ENCODE assay signal across 8 mouse cellular contexts in genomic region chr11:62629352-62630224, GRCm38 (mm10). TPM values are rescaled to one million over a fixed set of nuclear protein-coding genes. Genes with fewer than 3 reads are reported as not detected.
A peak's percentile ranks its signal among the peaks of the same experiment; 100 is the strongest.
DNase-seq lines count a peak whose midpoint lies in the region; ATAC-seq lines count a peak whose summit lies in the region.

No protein-coding gene starts in this region.

- H3K9me3 ChIP-seq in forebrain, embryonic 14.5 days (replicated peaks; ENCODE audit: control insufficient read depth, low read length) = no peaks in the 10 kb centered on the region

- peak; percentile 38 for DNase-seq in thymus, postnatal 0 days (ENCODE audit: low spot score)
- no peak for DNase-seq in thymus, postnatal 10 days (ENCODE audit: low spot score in 2 of 2)
- DNase-seq in forebrain, embryonic 14.5 days (ENCODE audit: low spot score) = no peak
- peak; percentile 49 to 58 for DNase-seq in kidney, postnatal 25 days
- no peak for DNase-seq in layer of hippocampus, postnatal 36 days
- DNase-seq in urinary bladder, postnatal 36 days (ENCODE audit: low spot score in 2 of 2) = no peak

- H3K36me3 ChIP-seq in forebrain, embryonic 14.5 days (ENCODE audit: control insufficient read depth, insufficient read depth, low read length) = no peaks in the 10 kb centered on the region

- H3K9ac ChIP-seq in forebrain, embryonic 14.5 days (ENCODE audit: low read length) = peak overlapping the region; percentile 49; the same call in 1 of the 2 replicates

- 2% methylated on average over 9 of the region's 9 CpGs for WGBS in forebrain, embryonic 14.5 days

- H3K4me2 ChIP-seq in forebrain, embryonic 14.5 days (ENCODE audit: low read length) = peak overlapping the region; percentile 44

- H3K27me3 ChIP-seq in forebrain, embryonic 14.5 days (replicated peaks; ENCODE audit: control insufficient read depth, insufficient read depth, low read length) = no peaks in the 10 kb centered on the region

- H3K27ac ChIP-seq in forebrain, embryonic 14.5 days (ENCODE audit: low read depth, low read length) = peak overlapping the region; percentile 78

- 0 out of 2 replicates have a peak, but pooled peaks have one; percentile 1 for ATAC-seq in forebrain, embryonic 14.5 days
- ATAC-seq in monocyte, adult 5-6 weeks (replicated peaks; ENCODE audit: insufficient number of reproducible peaks, low FRiP score, low TSS enrichment, poor library complexity, severe bottlenecking) = 0 out of 2 replicates have a peak, but pooled peaks have one; percentile 46
- no peak for ATAC-seq in cerebellum, adult (ENCODE audit: insufficient number of reproducible peaks, low FRiP score, low TSS enrichment)

- H3K4me1 ChIP-seq in forebrain, embryonic 14.5 days (ENCODE audit: control insufficient read depth, insufficient read depth, low read length) = peaks cover 31% of the 10 kb centered on the region

- no peak overlapping the region for H3K4me3 ChIP-seq in forebrain, embryonic 14.5 days (ENCODE audit: low read depth, low read length)

RNA-seq across cellular contexts. Expression of gene Lrrc75a, which starts 18.7 kb away (rescaled TPM):
- 2.2 and 3.4 TPM in 2 replicates for polyA plus RNA-seq in thymus, postnatal 0 days (2015; fragmentation: Nextera tagmentation; extraction: Ambion mirVana)
- 9.6 and 9.9 TPM in 2 replicates for polyA plus RNA-seq in forebrain, embryonic 14.5 days (2014; fragmentation: Nextera tagmentation; extraction: Ambion mirVana)
- total RNA-seq in monocyte, adult 5-6 weeks (2017) = 1.3 to 6.4 TPM (median 4.1 TPM) in 3 replicates
- total RNA-seq in layer of hippocampus, postnatal 36 days (2021) = 1 to 10 TPM; 7.7 to 8.1 TPM

RNA-seq across cellular contexts. Expression of gene Mmgt2, which starts 18.9 kb away (rescaled TPM):
- 54.3 and 63.7 TPM in 2 replicates for polyA plus RNA-seq in thymus, postnatal 0 days (2015; fragmentation: Nextera tagmentation; extraction: Ambion mirVana)
- 27.4 and 29.7 TPM in 2 replicates for polyA plus RNA-seq in forebrain, embryonic 14.5 days (2014; fragmentation: Nextera tagmentation; extraction: Ambion mirVana)
- 11.6 to 45.4 TPM (median 31.4 TPM) in 3 replicates for total RNA-seq in monocyte, adult 5-6 weeks (2017)
- total RNA-seq in layer of hippocampus, postnatal 36 days (2021) = 10 to 100 TPM; 16.5 to 17.1 TPM

RNA-seq across cellular contexts. Expression of gene Trpv2, which starts 55.3 kb away (rescaled TPM):
- 48.1 and 51.6 TPM in 2 replicates for polyA plus RNA-seq in thymus, postnatal 0 days (2015; fragmentation: Nextera tagmentation; extraction: Ambion mirVana)
- polyA plus RNA-seq in forebrain, embryonic 14.5 days (2014; fragmentation: Nextera tagmentation; extraction: Ambion mirVana) = 13.2 and 17.0 TPM in 2 replicates
- 33.3 to 61.4 TPM (median 38.2 TPM) in 3 replicates for total RNA-seq in monocyte, adult 5-6 weeks (2017)
- 10 to 100 TPM; 13.1 to 13.9 TPM for total RNA-seq in layer of hippocampus, postnatal 36 days (2021)

Comparison
In these comparisons a context has a peak if more than half of its experiments do, and no peak if none do; other contexts are left out.
1. DNase-seq: peak in thymus, postnatal 0 days (single experiment) and kidney, postnatal 25 days (2 of 2); none in thymus, postnatal 10 days (0 of 2), forebrain, embryonic 14.5 days (single experiment), layer of hippocampus, postnatal 36 days (0 of 2) and urinary bladder, postnatal 36 days (0 of 2).